Mouse (Mus musculus) neural tube, embryonic 13.5 days (tissue): ENCODE measurements around the gene Diaph3. TPM values are rescaled to one million over a fixed set of nuclear protein-coding genes. Genes with fewer than 3 reads are reported as not detected.

ENCODE experiments used
- ATAC-seq: fragments of 200-750 bp; cut with Nextera tagmentation; 2 replicates; pipeline ENCODE4 v1.8.0; 2017; ENCODE audit warnings: low read depth, mild to moderate bottlenecking, moderate TSS enrichment, moderate library complexity
- H3K27ac ChIP-seq: fragments of 300-500 bp; sonication (generic); replicated peaks from 2 replicates; pipeline ENCODE4 v1.5.1; 2015; ENCODE audit warnings: moderate library complexity, mild to moderate bottlenecking, inconsistent platforms
- H3K27me3 ChIP-seq: fragments of 300-500 bp; sonication (generic); 2 replicates; pipeline ENCODE4 v1.6.1; 2015; ENCODE audit warnings: mild to moderate bottlenecking, inconsistent platforms
- H3K36me3 ChIP-seq: fragments of 300-500 bp; sonication (generic); 2 replicates; pipeline ENCODE4 v1.6.1; 2015; ENCODE audit warnings: mild to moderate bottlenecking, inconsistent platforms
- H3K4me1 ChIP-seq: fragments of 300-500 bp; sonication (generic); replicated peaks from 2 replicates; pipeline ENCODE4 v1.6.1; 2015; ENCODE audit warnings: inconsistent platforms
- H3K4me2 ChIP-seq: fragments of 300-500 bp; sonication (generic); 2 replicates; pipeline ENCODE4 v1.6.1; 2015; ENCODE audit warnings: inconsistent platforms, mild to moderate bottlenecking, moderate library complexity
- H3K4me3 ChIP-seq: fragments of 300-500 bp; sonication (generic); 2 replicates; pipeline ENCODE4 v1.5.1; 2015; ENCODE audit warnings: mild to moderate bottlenecking, inconsistent platforms
- H3K9ac ChIP-seq: fragments of 300-500 bp; sonication (generic); 2 replicates; pipeline ENCODE4 v1.6.1; 2015; ENCODE audit warnings: moderate library complexity, mild to moderate bottlenecking, inconsistent platforms
- H3K9me3 ChIP-seq: fragments of 300-500 bp; sonication (generic); 2 replicates; pipeline ENCODE4 v1.6.1; 2016; ENCODE audit warnings: inconsistent platforms
- WGBS: fragments of 180-500 bp; shearing (Covaris S2); methylation state at CpG from one replicate; pipeline ENCODE4 v1.1.7; 2015; 5-methylcytosine and 5-hydroxymethylcytosine counted together
- polyA plus RNA-seq: library from polyadenylated mRNA; unstranded; fragments of >200 nt; fragmentation: Nextera tagmentation; extraction: Ambion mirVana; gene quantifications from 2 replicates; pipeline ENCODE4 v1.2.1, GENCODE M21; 2015

Diaph3 gene
- polyA plus RNA-seq, 1 experiment from 2014 or later, result 3.0 TPM

DNA sequence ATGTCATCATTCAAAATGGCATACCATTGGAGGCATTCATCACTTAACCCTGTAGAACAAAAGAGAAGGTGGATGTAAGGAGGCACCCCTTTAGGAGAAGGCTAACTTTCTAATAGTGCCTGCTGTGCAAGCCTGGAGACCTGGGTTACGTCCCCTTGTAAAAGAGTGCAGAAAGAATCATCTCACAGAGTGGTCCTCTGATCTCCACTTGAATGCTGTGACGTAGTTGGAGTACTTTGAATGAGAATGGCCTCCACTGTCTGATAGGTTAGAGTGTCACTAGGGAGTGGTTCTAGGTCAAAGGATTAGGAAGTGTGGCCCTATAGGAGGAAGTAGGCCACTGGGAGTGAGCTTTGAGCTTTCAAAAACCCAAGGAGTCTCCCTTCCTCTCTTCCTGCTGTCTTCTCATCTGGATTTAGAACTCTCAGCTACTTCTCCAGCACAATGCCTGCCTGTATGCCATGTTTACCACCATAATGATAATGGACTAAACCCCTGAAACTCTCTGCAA is 66.0 kb downstream of the Diaph3 start:
- no peak overlapping the region for H3K4me3 ChIP-seq
- no peaks in the 10 kb centered on the region for H3K27me3 ChIP-seq
- H3K9ac ChIP-seq, result no peak overlapping the region
- H3K9me3 ChIP-seq, result no peaks in the 10 kb centered on the region
- H3K36me3 ChIP-seq, result no peaks in the 10 kb centered on the region
- ATAC-seq, result no peak
- H3K27ac ChIP-seq, result no peak overlapping the region
- WGBS, result 74% methylated on average over 2 of the region's 2 CpGs
- no peak overlapping the region for H3K4me2 ChIP-seq
- 0 out of 2 replicates have a peak, but pooled peaks cover 3% of the 10 kb centered on the region for H3K4me1 ChIP-seq

DNA sequence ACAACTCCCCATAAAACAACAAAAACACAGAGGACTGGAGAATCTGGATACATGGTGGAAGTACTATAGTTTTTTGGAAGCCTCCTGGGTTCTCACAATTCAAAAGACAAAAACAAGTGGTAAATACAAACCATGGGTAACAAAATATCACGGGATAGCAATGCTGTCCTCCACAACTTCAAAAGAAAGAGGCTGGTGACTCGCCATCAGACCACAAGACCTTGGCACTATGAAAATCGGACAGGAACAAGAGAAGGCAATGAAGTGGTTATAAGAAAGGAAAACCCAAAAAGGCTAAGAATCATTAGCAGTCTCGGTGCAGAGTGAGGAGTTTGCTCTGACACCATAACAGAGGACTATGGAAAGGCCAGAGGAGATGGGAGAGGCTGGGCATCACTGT is 76.8 kb downstream of the Diaph3 start:
- no peak for ATAC-seq
- 74% methylated on average over 4 of the region's 4 CpGs for WGBS
- H3K4me1 ChIP-seq, result no peaks in the 10 kb centered on the region; the same call in 1 of the 2 replicates
- H3K9ac ChIP-seq, result no peak overlapping the region
- H3K4me3 ChIP-seq, result no peak overlapping the region
- H3K27me3 ChIP-seq, result no peaks in the 10 kb centered on the region
- no peaks in the 10 kb centered on the region for H3K9me3 ChIP-seq
- no peak overlapping the region for H3K27ac ChIP-seq
- H3K36me3 ChIP-seq, result no peaks in the 10 kb centered on the region
- no peak overlapping the region for H3K4me2 ChIP-seq

DNA sequence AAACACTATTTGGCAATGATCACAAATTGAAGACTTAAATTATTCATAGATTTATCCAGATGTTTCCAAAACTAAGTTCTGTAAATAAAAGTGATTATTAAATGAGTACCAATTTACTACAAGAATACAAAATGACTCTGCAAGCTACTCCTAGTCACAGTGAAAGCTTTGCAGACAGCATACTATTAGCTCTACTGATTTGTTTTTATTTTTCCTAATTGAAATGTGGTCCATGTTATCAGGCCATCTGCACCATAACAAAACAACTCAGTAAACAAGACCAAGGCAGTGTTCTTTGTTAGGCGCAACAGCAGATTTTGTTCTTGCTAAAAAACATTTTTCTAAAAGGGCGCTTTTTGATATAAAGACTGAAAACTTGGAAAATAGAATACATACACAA is 84.9 kb downstream of the Diaph3 start:
- H3K9me3 ChIP-seq, result peaks cover 11% of the 10 kb centered on the region; the same call in 1 of the 2 replicates
- no peak for ATAC-seq
- H3K4me2 ChIP-seq, result no peak overlapping the region
- no peaks in the 10 kb centered on the region for H3K27me3 ChIP-seq
- no peaks in the 10 kb centered on the region for H3K4me1 ChIP-seq
- 99% methylated on average over 2 of the region's 2 CpGs for WGBS
- no peak overlapping the region for H3K9ac ChIP-seq
- H3K36me3 ChIP-seq, result no peaks in the 10 kb centered on the region; the same call in 1 of the 2 replicates
- no peak overlapping the region for H3K4me3 ChIP-seq
- no peak overlapping the region for H3K27ac ChIP-seq

GRCm38 (mm10) chr14:87051187-87051586 is 89.8 kb downstream of the Diaph3 start:
- 78% methylated on average over 5 of the region's 5 CpGs for WGBS
- no peak overlapping the region for H3K4me2 ChIP-seq
- no peak for ATAC-seq
- no peak overlapping the region for H3K4me3 ChIP-seq
- H3K9ac ChIP-seq, result no peak overlapping the region
- H3K27me3 ChIP-seq, result no peaks in the 10 kb centered on the region
- no peaks in the 10 kb centered on the region; the same call in 1 of the 2 replicates for H3K36me3 ChIP-seq
- no peaks in the 10 kb centered on the region for H3K4me1 ChIP-seq
- H3K9me3 ChIP-seq, result peaks cover 11% of the 10 kb centered on the region; the same call in 1 of the 2 replicates
- H3K27ac ChIP-seq, result no peak overlapping the region

DNA sequence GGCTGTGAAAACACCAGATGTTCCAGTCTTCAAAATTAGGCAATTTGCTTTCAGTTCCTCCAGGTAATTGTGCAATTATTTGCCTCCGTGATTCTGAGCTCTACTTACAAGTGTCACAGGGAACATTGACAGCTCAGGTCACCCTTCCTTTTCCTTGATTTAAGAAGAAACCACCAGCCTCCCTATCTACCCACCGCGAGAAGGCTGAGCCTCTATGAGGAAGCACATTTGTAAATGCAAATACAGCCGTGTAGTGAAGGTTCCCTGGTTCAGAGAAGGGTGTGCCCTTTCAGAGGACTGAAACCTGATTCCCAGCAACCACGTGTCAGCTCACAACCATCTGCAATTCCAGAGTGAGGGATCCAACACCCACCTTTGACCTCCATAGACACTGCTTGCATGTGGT is 96.6 kb downstream of the Diaph3 start:
- Histone ChIP-seq H3K4me1 (no peaks in the 10 kb centered on the region), H3K36me3 (no peaks in the 10 kb centered on the region), H3K9ac (no peak overlapping the region), H3K9me3 (no peaks in the 10 kb centered on the region), H3K27me3 (no peaks in the 10 kb centered on the region), H3K4me3 (no peak overlapping the region), H3K4me2 (no peak overlapping the region), H3K27ac (no peak overlapping the region)
- 45% methylated on average over 5 of the region's 5 CpGs for WGBS
- ATAC-seq, result no peak

GRCm38 (mm10) chr14:87020240-87020639 is 120.8 kb downstream of the Diaph3 start:
- H3K36me3 ChIP-seq, result no peaks in the 10 kb centered on the region
- no peaks in the 10 kb centered on the region for H3K27me3 ChIP-seq
- no peak overlapping the region for H3K27ac ChIP-seq
- no peaks in the 10 kb centered on the region for H3K9me3 ChIP-seq
- no peak overlapping the region for H3K4me3 ChIP-seq
- no peak overlapping the region for H3K9ac ChIP-seq
- 93% methylated on average over 10 of the region's 10 CpGs for WGBS
- no peaks in the 10 kb centered on the region for H3K4me1 ChIP-seq
- no peak for ATAC-seq
- no peak overlapping the region for H3K4me2 ChIP-seq

DNA sequence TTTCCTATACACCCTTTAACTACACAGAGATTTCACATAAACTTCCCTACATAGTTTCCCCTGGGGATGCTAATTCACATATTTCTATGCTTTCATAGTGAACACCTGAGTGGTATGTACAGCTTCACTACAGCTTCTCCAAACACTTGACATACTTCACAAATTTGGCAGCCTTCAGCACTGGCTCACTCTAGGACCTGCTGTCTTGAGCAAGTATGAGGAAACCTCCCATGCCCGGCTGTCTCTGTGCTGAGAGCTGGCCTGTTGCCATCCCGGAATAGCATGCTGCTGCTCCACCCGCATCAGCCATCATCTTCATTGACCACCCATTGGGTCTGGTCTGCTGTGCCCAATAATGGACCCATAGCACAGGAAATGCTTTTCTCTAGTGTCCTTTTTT is 121.3 kb downstream of the Diaph3 start:
- no peak overlapping the region for H3K4me3 ChIP-seq
- no peaks in the 10 kb centered on the region for H3K9me3 ChIP-seq
- no peak overlapping the region for H3K9ac ChIP-seq
- H3K4me2 ChIP-seq, result no peak overlapping the region
- no peaks in the 10 kb centered on the region for H3K27me3 ChIP-seq
- 84% methylated on average over 3 of the region's 3 CpGs for WGBS
- no peak for ATAC-seq
- H3K4me1 ChIP-seq, result no peaks in the 10 kb centered on the region
- H3K36me3 ChIP-seq, result no peaks in the 10 kb centered on the region
- no peak overlapping the region for H3K27ac ChIP-seq

DNA sequence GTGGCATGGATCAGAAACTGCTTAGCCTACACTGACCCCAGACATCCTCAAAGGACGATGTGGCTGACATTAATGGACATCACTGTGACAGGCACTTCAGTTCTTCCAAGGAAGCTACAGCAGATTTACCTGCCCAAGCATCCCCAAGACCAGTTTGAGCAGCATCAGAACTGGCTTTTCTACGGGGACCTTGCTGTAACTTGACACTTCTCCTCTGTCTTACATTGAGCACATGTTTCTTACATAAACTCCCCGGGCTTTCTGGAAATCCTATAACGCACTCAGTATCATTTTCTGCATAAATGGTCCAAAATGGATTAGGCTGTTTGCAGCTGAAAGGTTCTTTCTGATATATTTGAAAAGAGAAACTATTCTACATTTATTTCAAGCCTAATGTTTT is 143.7 kb downstream of the Diaph3 start:
- Histone ChIP-seq H3K27ac (no peak overlapping the region), H3K9ac (no peak overlapping the region), H3K4me3 (no peak overlapping the region), H3K27me3 (no peaks in the 10 kb centered on the region), H3K9me3 (no peaks in the 10 kb centered on the region), H3K36me3 (no peaks in the 10 kb centered on the region), H3K4me1 (no peaks in the 10 kb centered on the region), H3K4me2 (no peak overlapping the region)
- 80% methylated on average over 4 of the region's 4 CpGs for WGBS
- no peak for ATAC-seq

DNA sequence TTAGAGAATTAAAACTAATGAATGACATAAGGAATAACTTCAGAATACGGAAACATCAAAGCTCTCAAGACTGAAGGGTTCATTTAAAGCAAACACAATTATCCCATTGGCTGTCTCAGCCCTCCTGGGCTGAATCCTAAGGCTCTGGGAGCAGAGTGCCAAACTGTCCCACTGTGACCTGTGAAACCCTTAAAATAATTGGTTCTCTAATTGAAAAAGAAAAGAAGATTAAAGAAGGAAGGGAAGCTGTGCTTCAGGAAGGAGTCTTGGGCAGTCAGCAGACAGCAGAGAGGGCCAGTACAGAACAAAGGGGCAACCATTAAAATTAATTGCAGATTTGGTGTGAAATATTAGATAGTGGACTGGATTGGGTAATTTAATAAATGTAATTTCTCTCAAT is 189.9 kb downstream of the Diaph3 start:
- whole genome bisulfite sequencing, result 81% methylated on average over 1 of the region's 1 CpGs
- Histone ChIP-seq H3K27me3 (no peaks in the 10 kb centered on the region), H3K4me3 (no peak overlapping the region), H3K27ac (no peak overlapping the region), H3K4me1 (no peaks in the 10 kb centered on the region), H3K4me2 (no peak overlapping the region), H3K9ac (no peak overlapping the region), H3K9me3 (no peaks in the 10 kb centered on the region), H3K36me3 (no peaks in the 10 kb centered on the region)
- no peak for ATAC-seq

DNA sequence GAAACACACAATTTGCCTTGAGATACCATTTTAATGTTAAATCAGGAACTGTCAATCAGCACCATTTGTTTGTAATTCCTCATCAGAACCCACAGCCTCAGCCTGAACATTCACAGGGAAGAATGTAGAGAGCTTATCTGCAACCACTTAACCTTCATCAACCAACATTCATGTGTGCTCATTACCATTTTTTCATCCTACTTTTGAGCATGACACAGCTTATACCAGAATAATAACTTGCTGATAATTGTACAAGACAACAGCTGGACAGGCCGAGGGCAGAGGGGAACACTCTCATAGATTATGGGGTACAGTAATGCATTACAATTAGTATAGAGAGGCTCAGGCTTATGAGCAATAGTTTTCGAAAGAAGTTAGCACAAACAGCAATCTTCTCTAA is 203.1 kb downstream of the Diaph3 start:
- Histone ChIP-seq H3K9ac (no peak overlapping the region), H3K27me3 (no peaks in the 10 kb centered on the region), H3K9me3 (no peaks in the 10 kb centered on the region), H3K4me2 (no peak overlapping the region), H3K27ac (no peak overlapping the region), H3K36me3 (no peaks in the 10 kb centered on the region), H3K4me1 (no peaks in the 10 kb centered on the region), H3K4me3 (no peak overlapping the region)
- WGBS, result 92% methylated on average over 2 of the region's 2 CpGs
- ATAC-seq, result no peak

GRCm38 (mm10) chr14:86936424-86936823 is 204.6 kb downstream of the Diaph3 start:
- Histone ChIP-seq H3K4me3 (no peak overlapping the region), H3K4me1 (no peaks in the 10 kb centered on the region), H3K27me3 (no peaks in the 10 kb centered on the region), H3K9me3 (no peaks in the 10 kb centered on the region), H3K4me2 (no peak overlapping the region), H3K27ac (no peak overlapping the region), H3K36me3 (no peaks in the 10 kb centered on the region), H3K9ac (no peak overlapping the region)
- WGBS, result 41% methylated on average over 3 of the region's 3 CpGs
- peak; percentile 43; the same call in 1 of the 2 replicates for ATAC-seq

DNA sequence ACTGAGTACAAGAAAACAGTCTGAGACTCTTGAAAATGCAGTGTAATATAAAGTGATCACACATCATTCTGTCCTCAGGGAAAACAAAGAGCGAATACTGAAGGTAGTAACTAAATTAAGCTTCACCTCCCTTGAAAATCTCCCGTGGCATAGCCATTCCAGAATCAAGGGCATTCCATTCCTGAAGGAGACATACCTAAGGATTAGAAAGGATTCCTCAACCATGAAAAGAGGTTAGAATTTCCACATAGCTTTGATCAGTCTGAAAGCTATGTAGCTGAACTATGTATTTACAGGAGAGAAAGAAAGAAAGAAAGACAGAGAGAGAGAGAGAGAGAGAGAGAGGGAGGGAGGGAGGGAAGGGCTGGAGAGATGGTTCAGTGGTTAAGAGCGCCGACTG is 210.3 kb downstream of the Diaph3 start:
- no peak overlapping the region for H3K4me2 ChIP-seq
- H3K27me3 ChIP-seq, result no peaks in the 10 kb centered on the region
- no peak for ATAC-seq
- H3K36me3 ChIP-seq, result no peaks in the 10 kb centered on the region
- H3K4me3 ChIP-seq, result no peak overlapping the region
- no peaks in the 10 kb centered on the region for H3K4me1 ChIP-seq
- no peak overlapping the region for H3K27ac ChIP-seq
- H3K9ac ChIP-seq, result no peak overlapping the region
- H3K9me3 ChIP-seq, result no peaks in the 10 kb centered on the region
- WGBS, result 81% methylated on average over 4 of the region's 4 CpGs

GRCm38 (mm10) chr14:86926827-86927226 is 214.2 kb downstream of the Diaph3 start:
- Histone ChIP-seq H3K9me3 (no peaks in the 10 kb centered on the region), H3K4me3 (no peak overlapping the region), H3K4me2 (no peak overlapping the region), H3K27me3 (no peaks in the 10 kb centered on the region), H3K27ac (no peak overlapping the region), H3K9ac (no peak overlapping the region), H3K36me3 (no peaks in the 10 kb centered on the region), H3K4me1 (no peaks in the 10 kb centered on the region)
- ATAC-seq, result no peak
- WGBS, result 78% methylated on average over 7 of the region's 7 CpGs
